Mouse (Mus musculus): ENCODE results near the gene Ube2dnl1. TPM values are rescaled to one million over a fixed set of nuclear protein-coding genes. Genes with fewer than 3 reads are reported as not detected.

Gene Ube2dnl1
- polyA plus RNA-seq (2015; fragmentation: Nextera tagmentation; extraction: Ambion mirVana) = not detected in 2 replicates

- no peak for ATAC-seq (ENCODE audit: low read depth)
- Histone ChIP-seq H3K4me3 (ENCODE audit: low read length) (no peak within 1 kb of the TSS), H3K36me3 (ENCODE audit: control insufficient read depth, insufficient read depth, low read length) (no peaks in the 10 kb centered on the region), H3K9me3 (ENCODE audit: control insufficient read depth, low read length) (no peaks in the 10 kb centered on the region), H3K27ac (ENCODE audit: low read length) (no peak within 1 kb of the TSS), H3K9ac (ENCODE audit: low read length) (no peak within 1 kb of the TSS), H3K4me1 (replicated peaks; ENCODE audit: control insufficient read depth, insufficient read depth, low read length) (no peaks in the 10 kb centered on the region), H3K4me2 (ENCODE audit: low read depth, low read length) (no peak within 1 kb of the TSS), H3K27me3 (ENCODE audit: control insufficient read depth, insufficient read depth, low read depth, low read length) (no peaks in the 10 kb centered on the region)
- WGBS = 84% methylated on average over 5 of the region's 5 CpGs
Observed at GRCm38 (mm10) chrX:114904712-114905111, at the start of gene Ube2dnl1. Gene Ube2dnl1, plus strand, starts transcription at chrX:114905012.

- no peaks in the 10 kb centered on the region for H3K27me3 ChIP-seq (ENCODE audit: control insufficient read depth, insufficient read depth, low read depth, low read length)
- H3K36me3 ChIP-seq (ENCODE audit: control insufficient read depth, insufficient read depth, low read length) = no peaks in the 10 kb centered on the region
- no peak overlapping the region for H3K27ac ChIP-seq (ENCODE audit: low read length)
- no peak for ATAC-seq (ENCODE audit: low read depth)
- H3K4me2 ChIP-seq (ENCODE audit: low read depth, low read length) = no peak overlapping the region
- no peak overlapping the region for H3K4me3 ChIP-seq (ENCODE audit: low read length)
- no peak overlapping the region for H3K9ac ChIP-seq (ENCODE audit: low read length)
- H3K9me3 ChIP-seq (ENCODE audit: control insufficient read depth, low read length) = no peaks in the 10 kb centered on the region
- H3K4me1 ChIP-seq (replicated peaks; ENCODE audit: control insufficient read depth, insufficient read depth, low read length) = no peaks in the 10 kb centered on the region
Observed at GRCm38 (mm10) chrX:114895489-114895888, 9.3 kb upstream of the Ube2dnl1 start.

GRCm38 (mm10) chrX:114897506-114897905 lies 7.3 kb upstream of the Ube2dnl1 start:
- Histone ChIP-seq H3K9me3 (ENCODE audit: control insufficient read depth, low read length) (no peaks in the 10 kb centered on the region), H3K4me1 (replicated peaks; ENCODE audit: control insufficient read depth, insufficient read depth, low read length) (no peaks in the 10 kb centered on the region), H3K4me2 (ENCODE audit: low read depth, low read length) (no peak overlapping the region), H3K27ac (ENCODE audit: low read length) (no peak overlapping the region), H3K4me3 (ENCODE audit: low read length) (no peak overlapping the region), H3K9ac (ENCODE audit: low read length) (no peak overlapping the region), H3K27me3 (ENCODE audit: control insufficient read depth, insufficient read depth, low read depth, low read length) (no peaks in the 10 kb centered on the region), H3K36me3 (ENCODE audit: control insufficient read depth, insufficient read depth, low read length) (no peaks in the 10 kb centered on the region)
- ATAC-seq (ENCODE audit: low read depth) = no peak
- WGBS = 75% methylated on average over 3 of the region's 3 CpGs

- ATAC-seq (ENCODE audit: low read depth) = no peak
- Histone ChIP-seq H3K9me3 (ENCODE audit: control insufficient read depth, low read length) (no peaks in the 10 kb centered on the region), H3K27ac (ENCODE audit: low read length) (no peak overlapping the region), H3K4me3 (ENCODE audit: low read length) (no peak overlapping the region), H3K27me3 (ENCODE audit: control insufficient read depth, insufficient read depth, low read depth, low read length) (no peaks in the 10 kb centered on the region), H3K4me1 (replicated peaks; ENCODE audit: control insufficient read depth, insufficient read depth, low read length) (no peaks in the 10 kb centered on the region), H3K4me2 (ENCODE audit: low read depth, low read length) (no peak overlapping the region), H3K9ac (ENCODE audit: low read length) (no peak overlapping the region), H3K36me3 (ENCODE audit: control insufficient read depth, insufficient read depth, low read length) (no peaks in the 10 kb centered on the region)
Observed at GRCm38 (mm10) chrX:114903391-114903790, 1.4 kb upstream of the Ube2dnl1 start.

DNA sequence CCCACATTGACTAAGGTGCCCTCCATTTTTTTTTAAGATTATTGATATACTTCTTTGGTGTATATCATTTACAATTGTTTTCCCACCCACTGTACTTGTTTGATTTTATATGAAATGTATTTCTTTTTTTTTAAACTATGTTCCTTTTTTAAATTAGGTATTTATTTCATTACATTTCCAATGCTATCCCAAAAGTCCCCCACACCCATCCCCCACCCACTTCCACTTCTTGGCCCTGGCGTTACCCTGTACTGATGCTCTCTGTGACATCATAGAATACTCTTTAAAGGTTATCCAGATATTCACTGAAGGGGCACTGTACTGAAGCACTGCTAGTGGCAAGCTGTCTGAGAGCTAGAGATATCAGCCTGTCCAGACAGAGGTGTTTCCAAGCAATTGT lies 2.5 kb downstream of the Ube2dnl1 start, which contains the start of gene Ube2dnl2:
TSS of gene Ube2dnl2 (plus strand) at position 301 of the 400 bp plus-strand sequence.
- 73% methylated on average over 1 of the region's 1 CpGs for WGBS
- no peak within 1 kb of the TSS for H3K4me2 ChIP-seq (ENCODE audit: low read depth, low read length)
- H3K4me3 ChIP-seq (ENCODE audit: low read length) = no peak within 1 kb of the TSS
- H3K9me3 ChIP-seq (ENCODE audit: control insufficient read depth, low read length) = no peaks in the 10 kb centered on the region
- H3K4me1 ChIP-seq (replicated peaks; ENCODE audit: control insufficient read depth, insufficient read depth, low read length) = no peaks in the 10 kb centered on the region
- H3K27me3 ChIP-seq (ENCODE audit: control insufficient read depth, insufficient read depth, low read depth, low read length) = no peaks in the 10 kb centered on the region
- no peak within 1 kb of the TSS for H3K9ac ChIP-seq (ENCODE audit: low read length)
- no peak for ATAC-seq (ENCODE audit: low read depth)
- no peak within 1 kb of the TSS for H3K27ac ChIP-seq (ENCODE audit: low read length)
- H3K36me3 ChIP-seq (ENCODE audit: control insufficient read depth, insufficient read depth, low read length) = no peaks in the 10 kb centered on the region

- 17% methylated on average over 1 of the region's 1 CpGs for WGBS
- no peak for ATAC-seq (ENCODE audit: low read depth)
Observed at GRCm38 (mm10) chrX:114955066-114955465, 50.3 kb downstream of the Ube2dnl1 start.

More at GRCm38 (mm10) chrX:114955066-114955465, 50.3 kb downstream of the Ube2dnl1 start:
- no peaks in the 10 kb centered on the region for H3K9me3 ChIP-seq (ENCODE audit: control insufficient read depth, low read length)
- H3K27me3 ChIP-seq (ENCODE audit: control insufficient read depth, insufficient read depth, low read depth, low read length) = no peaks in the 10 kb centered on the region
- H3K9ac ChIP-seq (ENCODE audit: low read length) = no peak overlapping the region
- H3K4me2 ChIP-seq (ENCODE audit: low read depth, low read length) = no peak overlapping the region
- H3K36me3 ChIP-seq (ENCODE audit: control insufficient read depth, insufficient read depth, low read length) = no peaks in the 10 kb centered on the region
- no peaks in the 10 kb centered on the region for H3K4me1 ChIP-seq (replicated peaks; ENCODE audit: control insufficient read depth, insufficient read depth, low read length)
- H3K27ac ChIP-seq (ENCODE audit: low read length) = no peak overlapping the region
- no peak overlapping the region for H3K4me3 ChIP-seq (ENCODE audit: low read length)

Other genes starting within 250 kb of the Ube2dnl1 start
- not detected in 2 replicates for gene Ube2dnl2, start 2.6 kb downstream of the Ube2dnl1 start, polyA plus RNA-seq (2015; fragmentation: Nextera tagmentation; extraction: Ambion mirVana)